Mouse (Mus musculus) adrenal gland, postnatal 25 days (tissue): ENCODE data around the gene Emsy. TPM values are rescaled to one million over a fixed set of nuclear protein-coding genes. Genes with fewer than 3 reads are reported as not detected.

Experiments
- DNase-seq: peaks from one replicate; pipeline ENCODE4 v3.0.0; 2021; ENCODE audit warnings: mixed read lengths
- total RNA-seq: library from RNA; stranded (reverse); gene quantifications from 2 replicates; pipeline ENCODE4 v1.2.3, GENCODE M21; 2021

The Emsy gene
- total RNA-seq, 1 experiment from 2014 or later: 40.4 TPM

DNA sequence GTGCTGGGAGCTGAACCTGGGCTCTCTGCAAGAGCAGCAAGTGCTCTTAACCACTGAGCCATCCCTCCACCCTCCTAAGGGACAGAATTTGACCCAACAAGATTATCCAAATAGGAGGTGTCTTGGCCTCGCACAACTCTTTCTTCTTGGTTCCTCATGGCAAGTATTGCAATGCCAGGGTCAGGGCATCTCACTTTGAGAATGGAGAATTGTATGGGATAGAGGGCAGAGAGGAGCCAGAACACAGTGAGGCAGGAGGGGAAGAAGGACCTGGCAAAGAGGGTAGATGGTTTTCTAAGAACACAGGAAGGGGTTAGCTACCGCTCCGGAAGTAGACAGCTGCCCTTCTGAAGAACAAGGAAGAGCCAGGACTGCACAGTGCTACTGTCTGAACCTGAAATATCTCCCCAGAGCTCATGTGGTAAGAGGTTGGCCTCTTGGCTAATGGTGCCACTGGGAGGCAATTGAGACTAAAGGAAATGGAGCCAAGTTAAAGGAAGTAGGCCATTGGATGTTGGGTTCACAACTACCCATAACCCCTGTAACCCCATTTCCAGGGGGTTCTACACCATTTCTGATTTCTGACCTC, 80.8 kb downstream of the Emsy start:
- DNase-seq: no peak

DNA sequence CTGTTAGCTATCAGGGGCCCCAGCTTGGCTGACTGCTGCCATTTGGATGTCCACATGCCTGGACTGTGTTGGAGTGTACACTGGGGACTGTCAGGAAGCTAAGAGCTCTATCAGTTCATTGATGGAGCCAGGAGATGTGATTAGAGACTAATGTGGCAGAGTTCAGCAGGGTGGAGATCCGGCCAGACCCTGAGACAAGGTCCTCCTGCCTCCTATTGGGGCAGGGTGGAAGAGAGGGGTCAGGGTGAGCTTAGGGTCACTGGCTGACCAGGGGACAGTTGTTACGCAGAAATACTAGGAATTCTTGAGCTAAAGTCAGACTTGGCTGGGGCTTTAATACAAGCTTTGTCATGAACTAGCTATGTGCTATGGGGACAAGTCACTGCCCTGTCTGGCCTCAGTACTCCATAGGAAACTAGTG, 81.8 kb downstream of the Emsy start:
- DNase-seq: no peak

GRCm38 (mm10) chr7:98574271-98574670, 82.3 kb downstream of the Emsy start:
- DNase-seq: no peak

DNA sequence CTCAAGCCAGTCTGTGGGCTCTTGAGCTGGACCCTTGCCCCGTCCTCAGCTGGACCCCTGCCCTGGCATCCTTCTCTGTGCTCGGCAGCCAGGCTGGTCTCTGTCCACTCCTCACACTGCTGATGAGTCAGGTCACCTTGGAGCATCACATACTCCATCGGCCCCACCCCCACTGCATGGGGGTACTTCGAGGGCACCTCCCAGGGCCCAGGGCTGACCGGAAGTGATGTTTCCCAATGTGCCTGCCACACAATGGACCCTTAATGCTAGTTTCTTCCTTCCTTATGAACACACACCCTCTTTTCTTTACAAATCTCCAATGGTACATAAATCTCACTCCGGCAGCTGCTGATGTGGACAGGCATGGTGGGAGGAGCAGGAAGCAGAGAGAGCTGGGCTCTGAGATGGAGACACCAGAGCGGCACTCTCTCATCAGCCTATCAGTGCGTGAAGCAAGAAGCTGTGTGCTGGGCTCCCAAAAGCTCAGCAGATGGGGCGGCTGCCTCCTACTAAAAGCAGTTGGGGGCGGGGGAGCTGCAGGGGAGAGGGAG, 83.3 kb downstream of the Emsy start:
- peak; percentile 66 for DNase-seq

DNA sequence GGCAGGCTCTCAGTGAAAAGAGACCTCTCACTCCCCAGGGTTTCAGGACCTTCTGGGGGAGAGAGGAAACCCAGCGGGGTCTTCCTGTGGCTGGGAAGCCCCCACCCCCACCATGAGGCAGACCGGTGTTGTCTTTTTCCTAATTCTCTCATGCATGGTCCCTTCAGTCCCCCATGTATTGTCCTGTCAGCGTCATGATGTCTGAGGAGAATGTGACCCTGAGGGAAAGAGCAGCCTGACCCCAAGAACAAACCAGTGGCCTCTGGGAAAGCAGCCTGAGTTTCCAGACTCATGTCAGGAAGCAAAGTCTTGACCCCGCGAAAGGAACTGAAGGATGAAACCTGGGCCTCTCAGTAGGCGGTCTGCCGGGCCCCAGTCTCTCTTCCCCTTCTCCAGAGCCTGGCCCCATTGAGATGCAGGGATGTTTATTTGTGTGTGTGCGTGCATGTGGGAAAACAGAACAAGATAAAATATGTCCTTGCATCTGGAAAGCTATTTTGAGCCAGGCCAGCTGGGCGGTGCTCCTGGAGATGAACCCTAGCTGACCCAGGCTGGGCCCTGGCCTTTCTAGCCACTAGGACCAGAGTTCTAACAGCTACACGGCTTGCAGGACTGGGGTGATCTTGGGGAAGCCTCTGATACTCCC, 84.2 kb downstream of the Emsy start:
- peak; percentile 34 for DNase-seq

GRCm38 (mm10) chr7:98570824-98571505, 85.6 kb downstream of the Emsy start:
- no peak for DNase-seq

DNA sequence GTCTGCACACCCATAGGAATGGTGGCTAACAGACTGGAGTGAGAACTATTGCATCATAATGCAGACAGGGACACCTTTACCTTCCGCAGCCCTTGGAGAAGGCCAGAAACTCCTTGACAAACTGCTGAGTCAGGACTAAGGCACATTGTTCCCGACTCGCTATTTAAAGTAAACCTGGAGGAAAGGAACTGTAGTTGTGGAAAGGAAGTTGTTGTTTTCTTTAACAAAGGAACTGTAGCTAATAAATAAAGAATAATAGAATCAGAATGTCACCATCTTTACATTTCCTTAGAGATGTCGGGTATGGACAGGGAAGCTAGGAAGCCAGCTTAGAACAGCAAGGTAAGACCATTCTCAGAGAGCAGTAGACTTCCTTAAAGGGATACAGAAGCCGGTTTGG, 89.5 kb downstream of the Emsy start:
- DNase-seq: no peak

DNA sequence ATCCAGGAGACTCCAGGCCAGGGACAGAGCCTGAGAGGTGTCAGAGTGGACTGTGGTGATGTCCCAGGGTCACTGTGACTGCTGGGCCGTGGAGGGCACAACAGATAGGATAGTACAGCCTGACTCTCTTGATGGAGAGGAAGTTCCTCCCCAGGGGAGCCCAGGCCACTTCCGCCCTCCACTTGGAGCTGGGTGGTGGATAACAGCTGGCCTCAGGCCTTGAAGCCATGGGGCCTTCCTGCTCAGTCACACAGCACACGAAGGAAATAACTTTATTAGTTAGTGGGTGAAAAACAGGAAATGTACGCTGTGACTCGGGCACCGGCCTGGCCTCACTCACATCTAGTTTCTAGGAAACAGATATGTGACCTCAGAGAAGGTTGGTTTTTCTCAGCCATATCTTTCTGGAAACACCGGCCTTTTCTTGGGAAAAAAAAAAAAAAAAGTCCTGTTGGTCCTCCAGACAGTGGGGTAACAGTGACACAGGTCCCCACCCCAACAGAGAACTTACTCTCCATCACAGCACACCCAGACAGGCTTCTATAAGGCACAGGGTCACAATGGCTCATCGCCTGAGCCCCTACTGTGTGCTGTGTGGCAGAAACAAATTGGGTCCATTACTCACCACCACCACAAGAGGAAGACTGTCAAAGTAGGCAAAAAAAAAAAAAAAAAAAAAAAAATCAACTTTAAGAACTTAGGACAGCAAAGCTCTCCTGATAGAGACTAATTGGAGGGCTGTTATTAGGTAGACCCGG, 91.8 kb downstream of the Emsy start:
- DNase-seq: peak; percentile 33

DNA sequence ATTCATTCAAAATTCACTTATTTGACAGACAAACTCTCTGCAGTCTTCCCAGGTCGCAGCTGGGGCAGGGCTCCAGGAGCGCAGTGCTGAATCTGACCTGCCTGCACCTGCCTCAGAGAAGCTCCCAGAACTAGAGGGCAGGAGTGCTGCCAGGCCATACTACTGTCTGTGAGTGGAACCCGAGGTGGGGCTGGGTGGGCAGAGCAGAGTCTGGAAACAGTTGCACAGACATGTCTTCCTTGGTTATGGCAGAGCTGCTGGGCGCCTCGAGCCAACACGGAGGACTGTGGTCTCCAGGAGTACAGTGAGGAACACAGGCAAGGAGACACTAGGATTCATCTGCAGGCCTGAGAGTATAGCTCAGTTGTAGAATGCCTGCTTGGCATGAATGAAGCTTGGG, 92.6 kb downstream of the Emsy start:
- no peak for DNase-seq

GRCm38 (mm10) chr7:98562966-98563365, 93.6 kb downstream of the Emsy start:
- no peak for DNase-seq

- DNase-seq: no peak
Measured at GRCm38 (mm10) chr7:98562186-98562585, 94.4 kb downstream of the Emsy start.

GRCm38 (mm10) chr7:98561556-98562164, 94.9 kb downstream of the Emsy start:
- no peak for DNase-seq

- no peak for DNase-seq
Measured at GRCm38 (mm10) chr7:98558128-98558921, 98.3 kb downstream of the Emsy start.

- no peak for DNase-seq
Measured at GRCm38 (mm10) chr7:98556767-98557394, 99.7 kb downstream of the Emsy start.

DNA sequence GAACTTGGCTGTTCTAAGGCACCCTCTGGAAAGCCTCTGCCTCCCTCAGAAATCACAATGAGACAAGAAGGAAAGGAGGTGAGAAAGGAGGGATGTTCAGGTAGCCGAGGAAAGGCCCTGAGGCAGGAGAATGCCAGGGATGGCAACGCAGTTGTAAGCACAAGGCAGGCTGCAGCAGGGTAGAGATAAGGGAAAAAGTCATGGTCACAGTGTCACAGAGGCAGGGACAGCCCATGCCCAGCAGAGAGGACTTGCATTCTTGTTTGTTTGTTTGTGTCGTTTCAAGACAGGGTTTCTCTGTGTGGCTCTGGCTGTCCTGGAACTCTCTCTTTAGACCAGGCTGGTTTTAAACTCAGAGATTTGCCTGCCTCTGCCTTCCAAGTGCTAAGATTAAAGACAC, 105.5 kb downstream of the Emsy start:
- no peak for DNase-seq

- DNase-seq: no peak
Measured at GRCm38 (mm10) chr7:98550596-98550995, 106.0 kb downstream of the Emsy start.

DNA sequence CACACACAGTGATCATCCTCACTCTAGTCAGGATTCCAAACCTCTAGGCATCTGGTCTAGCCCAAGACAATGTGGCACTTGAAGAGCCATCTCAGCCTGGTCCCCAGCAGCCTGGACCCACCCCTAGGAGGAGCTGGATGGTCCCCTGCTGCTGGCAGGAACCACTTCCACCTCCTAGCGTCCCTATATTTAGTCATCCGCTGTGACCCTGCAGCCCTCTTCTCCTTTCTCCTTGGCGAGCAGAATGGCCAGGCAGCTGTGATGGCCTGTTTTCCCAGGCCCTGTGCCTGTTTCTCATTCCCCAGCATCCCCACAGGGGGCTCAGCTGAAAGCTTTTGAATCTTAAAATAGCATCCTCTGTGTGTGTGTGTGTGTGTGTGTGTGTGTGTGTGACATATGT, 107.7 kb downstream of the Emsy start:
- no peak for DNase-seq

GRCm38 (mm10) chr7:98544556-98544955, 112.0 kb downstream of the Emsy start:
- no peak for DNase-seq

DNA sequence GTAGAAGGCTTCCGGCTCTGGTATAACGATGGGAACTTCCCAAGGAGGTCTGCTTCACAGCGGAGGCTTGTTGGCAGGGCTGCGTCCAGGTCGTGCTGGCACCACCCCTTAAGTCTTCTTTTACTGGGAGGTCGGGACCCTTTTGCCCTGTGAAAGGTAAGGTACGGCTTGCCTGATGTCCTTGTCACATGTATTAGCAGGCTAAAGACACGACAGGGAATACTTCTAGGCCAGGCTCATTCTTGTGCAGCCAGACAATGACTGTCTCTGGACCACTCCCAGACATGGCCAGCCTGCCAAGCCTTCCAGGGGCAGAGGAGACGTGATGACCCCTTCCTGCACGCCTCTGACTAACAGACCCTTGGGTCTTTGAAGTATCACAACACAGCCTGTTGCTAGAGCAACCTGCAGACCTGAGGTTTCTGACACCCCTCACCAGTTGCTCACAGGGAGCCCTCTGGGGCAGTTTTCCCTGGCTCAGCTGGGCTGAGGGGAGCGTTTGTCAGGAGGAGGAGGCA, 112.7 kb downstream of the Emsy start:
- no peak for DNase-seq

DNA sequence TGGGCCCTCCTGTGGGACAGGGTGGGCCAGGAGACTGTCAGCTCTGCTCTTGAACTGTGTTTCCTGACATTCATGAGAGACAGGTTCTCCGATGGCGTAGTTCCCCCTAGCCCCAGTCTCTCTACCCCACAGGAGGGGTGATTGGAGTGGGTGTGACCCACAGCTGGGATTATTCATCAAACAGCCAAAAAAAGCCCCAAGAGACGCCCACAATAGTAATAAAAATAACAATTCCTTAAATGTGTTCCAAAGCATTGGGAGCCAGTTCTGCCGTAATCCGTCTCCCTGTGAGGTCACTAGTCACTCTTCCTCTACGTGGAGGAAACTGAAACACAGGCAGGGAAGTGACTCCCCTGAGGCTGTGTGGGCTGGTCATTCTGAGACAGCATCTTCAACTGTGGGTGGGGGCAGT, 113.8 kb downstream of the Emsy start:
- no peak for DNase-seq

- no peak for DNase-seq
Measured at GRCm38 (mm10) chr7:98542267-98542666, 114.3 kb downstream of the Emsy start.
